Mouse (Mus musculus) liver, embryonic 12.5 days (tissue): ENCODE results near the gene Grik3. TPM values are rescaled to one million over a fixed set of nuclear protein-coding genes. Genes with fewer than 3 reads are reported as not detected.

ENCODE experiments used
- ATAC-seq: fragments of 200-750 bp; cut with Nextera tagmentation; 2 replicates; pipeline ENCODE4 v1.8.0; 2017; ENCODE audit warnings: moderate number of reproducible peaks, mild to moderate bottlenecking, moderate library complexity
- H3K27ac ChIP-seq: fragments of 300-500 bp; sonication (generic); 2 replicates; pipeline ENCODE4 v1.5.1; 2016; ENCODE audit warnings: mild to moderate bottlenecking
- H3K27me3 ChIP-seq: fragments of 300-500 bp; sonication (generic); replicated peaks from 2 replicates; pipeline ENCODE4 v1.6.1; 2016; ENCODE audit warnings: mild to moderate bottlenecking, moderate library complexity
- H3K36me3 ChIP-seq: fragments of 300-500 bp; sonication (generic); 2 replicates; pipeline ENCODE4 v1.6.1; 2016; ENCODE audit warnings: mild to moderate bottlenecking, moderate library complexity
- H3K4me1 ChIP-seq: fragments of 300-500 bp; sonication (generic); 2 replicates; pipeline ENCODE4 v1.6.1; 2016
- H3K4me2 ChIP-seq: fragments of 300-500 bp; sonication (generic); 2 replicates; pipeline ENCODE4 v1.6.1; 2016; ENCODE audit warnings: mild to moderate bottlenecking, moderate library complexity
- H3K4me3 ChIP-seq: fragments of 300-500 bp; sonication (generic); 2 replicates; pipeline ENCODE4 v1.5.1; 2016; ENCODE audit warnings: mild to moderate bottlenecking, moderate library complexity
- H3K9ac ChIP-seq: fragments of 300-500 bp; sonication (generic); 2 replicates; pipeline ENCODE4 v1.6.1; 2016; ENCODE audit warnings: mild to moderate bottlenecking, moderate library complexity
- H3K9me3 ChIP-seq: fragments of 300-500 bp; sonication (generic); replicated peaks from 2 replicates; pipeline ENCODE4 v1.6.1; 2016; ENCODE audit warnings: mild to moderate bottlenecking, moderate library complexity
- WGBS: fragments of 180-500 bp; shearing (Covaris S2); methylation state at CpG from one replicate; pipeline ENCODE4 v1.1.7; 2016; ENCODE audit not compliant: insufficient replicate concordance; 5-methylcytosine and 5-hydroxymethylcytosine counted together
- polyA plus RNA-seq: library from polyadenylated mRNA; unstranded; fragments of >200 nt; fragmentation: Nextera tagmentation; extraction: Ambion mirVana; gene quantifications from 2 replicates; pipeline ENCODE4 v1.2.1, GENCODE M21; 2016

Gene Grik3
- polyA plus RNA-seq, 1 experiment from 2014 or later, result not detected

DNA sequence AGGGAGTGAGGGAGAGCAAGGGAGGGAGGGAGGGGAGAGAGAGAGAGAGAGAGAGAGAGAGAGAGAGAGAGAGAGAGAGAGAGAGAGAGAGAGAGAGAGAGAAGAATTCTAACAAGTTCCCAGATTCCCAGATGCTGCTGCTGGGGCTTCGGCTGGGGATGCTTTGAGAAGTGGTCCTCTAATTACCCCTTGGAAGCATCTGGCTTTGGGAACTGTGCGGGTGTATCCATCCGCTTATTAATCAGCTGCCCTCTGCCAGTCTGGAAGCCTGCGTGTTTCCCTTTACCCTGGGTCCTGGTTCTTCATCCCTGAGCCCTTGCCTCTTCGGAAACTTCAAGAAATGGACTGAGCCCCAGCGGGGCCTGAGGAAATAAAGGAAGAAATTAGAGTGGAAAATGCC is 204.9 kb downstream of the Grik3 start:
- no peak overlapping the region for H3K4me2 ChIP-seq
- WGBS, result 42% methylated on average over 6 of the region's 6 CpGs
- H3K9ac ChIP-seq, result no peak overlapping the region
- H3K36me3 ChIP-seq, result no peaks in the 10 kb centered on the region
- H3K4me1 ChIP-seq, result no peaks in the 10 kb centered on the region
- no peak overlapping the region for H3K4me3 ChIP-seq
- peaks cover 43% of the 10 kb centered on the region for H3K27me3 ChIP-seq
- no peaks in the 10 kb centered on the region for H3K9me3 ChIP-seq
- ATAC-seq, result no peak
- no peak overlapping the region for H3K27ac ChIP-seq

DNA sequence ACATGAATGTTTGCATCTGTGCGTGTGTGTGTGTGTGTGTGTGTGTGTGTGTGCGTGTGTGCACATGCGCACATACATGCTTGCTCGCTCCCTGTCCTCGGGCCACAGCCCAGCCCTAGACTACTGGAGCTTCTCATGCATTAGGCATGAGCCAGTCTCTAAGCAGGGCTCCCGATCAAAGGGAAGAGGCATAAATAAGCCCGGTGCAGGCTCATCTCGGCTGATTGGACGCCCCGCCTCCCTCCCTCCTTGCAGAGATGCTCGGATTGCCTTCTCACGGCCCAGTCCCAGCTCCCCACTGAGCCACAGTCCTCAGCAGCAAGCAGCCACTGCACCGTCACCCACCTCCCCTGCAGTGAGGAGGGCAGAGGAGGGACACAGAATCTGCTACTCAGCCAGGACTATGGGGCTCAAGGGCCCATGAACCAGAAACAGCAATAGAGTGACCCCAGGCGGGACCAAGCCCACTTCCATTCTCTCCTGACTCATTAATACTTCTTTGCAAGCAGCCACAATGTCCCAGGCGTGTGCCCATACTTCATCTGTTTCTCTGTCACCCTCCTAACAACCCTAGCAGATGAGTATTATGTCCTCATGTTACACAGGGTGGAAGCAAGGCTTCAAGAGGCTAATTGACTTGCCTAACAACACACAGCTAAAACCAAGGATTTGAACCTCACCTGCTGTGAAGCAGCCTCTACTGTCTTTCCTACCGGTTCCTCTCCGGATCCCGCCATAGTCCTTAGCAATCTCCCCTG is 205.9 kb downstream of the Grik3 start:
- H3K27ac ChIP-seq, result no peak overlapping the region
- no peaks in the 10 kb centered on the region for H3K9me3 ChIP-seq
- no peak for ATAC-seq
- H3K36me3 ChIP-seq, result no peaks in the 10 kb centered on the region
- no peak overlapping the region for H3K9ac ChIP-seq
- no peaks in the 10 kb centered on the region for H3K4me1 ChIP-seq
- no peak overlapping the region for H3K4me2 ChIP-seq
- WGBS, result 24% methylated on average over 18 of the region's 18 CpGs
- peaks cover 41% of the 10 kb centered on the region for H3K27me3 ChIP-seq
- H3K4me3 ChIP-seq, result no peak overlapping the region

DNA sequence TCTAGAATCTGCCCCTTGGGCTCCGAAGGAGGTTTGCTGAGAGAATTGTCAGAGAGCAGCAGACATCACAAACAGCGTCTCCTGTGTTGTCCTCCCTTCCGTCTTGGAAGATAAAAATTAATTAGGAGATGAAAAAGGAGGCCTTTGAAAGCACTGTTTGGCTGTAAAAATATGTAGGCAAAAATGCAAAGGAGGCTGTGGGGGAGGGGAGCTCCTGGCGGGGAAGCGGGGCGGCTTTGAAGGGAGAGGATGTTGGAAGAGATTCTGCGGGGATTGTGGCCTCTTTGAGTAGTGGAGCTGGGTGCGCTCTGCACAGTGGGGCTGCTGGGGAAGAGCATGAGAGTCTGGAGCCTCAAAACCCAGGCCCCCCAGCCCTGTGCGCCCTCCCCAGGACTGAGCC is 207.1 kb downstream of the Grik3 start:
- 18% methylated on average over 9 of the region's 9 CpGs for WGBS
- H3K27ac ChIP-seq, result no peak overlapping the region

DNA sequence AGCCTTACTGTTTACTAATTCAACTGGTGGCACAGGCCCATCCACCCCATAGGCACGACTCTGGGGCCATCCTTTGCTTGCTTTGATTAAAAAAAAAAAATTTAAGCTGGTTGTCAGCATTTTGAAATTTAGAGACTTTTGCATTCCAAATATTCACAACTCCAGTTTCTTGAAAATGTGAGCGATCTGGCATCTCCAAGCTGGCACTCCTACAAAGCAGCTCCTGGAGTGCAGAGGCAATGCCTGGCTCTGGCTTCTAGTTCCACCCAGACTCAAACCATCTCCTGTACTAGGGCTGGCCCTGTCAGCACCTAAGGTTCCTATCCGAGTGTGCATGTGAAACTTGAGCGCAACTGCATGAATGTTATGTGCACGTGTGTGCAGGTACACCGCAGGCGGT is 208.6 kb downstream of the Grik3 start:
- Histone ChIP-seq H3K9me3 (no peaks in the 10 kb centered on the region), H3K4me3 (no peak overlapping the region), H3K4me2 (no peak overlapping the region), H3K27ac (no peak overlapping the region), H3K4me1 (no peaks in the 10 kb centered on the region), H3K36me3 (no peaks in the 10 kb centered on the region), H3K27me3 (peaks cover 41% of the 10 kb centered on the region), H3K9ac (no peak overlapping the region)
- 68% methylated on average over 7 of the region's 7 CpGs for WGBS
- ATAC-seq, result no peak

More for the DNA sequence above, 207.1 kb downstream of the Grik3 start:
- Histone ChIP-seq H3K36me3 (no peaks in the 10 kb centered on the region), H3K27me3 (peaks cover 41% of the 10 kb centered on the region), H3K4me2 (no peak overlapping the region), H3K4me1 (no peaks in the 10 kb centered on the region), H3K4me3 (no peak overlapping the region), H3K9me3 (no peaks in the 10 kb centered on the region), H3K9ac (no peak overlapping the region)
- no peak for ATAC-seq

DNA sequence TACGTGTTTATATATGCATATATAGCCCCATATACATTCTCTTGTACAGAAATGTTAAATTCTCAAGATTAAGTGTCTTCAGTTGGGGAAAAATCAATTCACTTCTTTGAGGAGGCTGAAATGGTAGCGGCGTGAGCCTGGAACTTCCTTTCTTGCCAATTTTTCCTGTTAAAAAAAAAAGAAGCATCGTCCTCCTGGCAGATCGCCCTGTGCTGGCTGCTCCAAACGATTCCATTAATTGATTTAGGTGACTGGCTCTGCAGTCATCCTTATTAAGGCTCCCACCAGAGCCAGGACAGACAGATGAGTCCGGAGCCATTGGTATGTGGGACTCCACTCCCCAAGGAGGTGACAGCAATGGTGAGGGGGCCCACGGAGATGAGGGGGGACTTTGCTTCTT is 209.8 kb downstream of the Grik3 start:
- no peak overlapping the region for H3K27ac ChIP-seq
- WGBS, result 60% methylated on average over 8 of the region's 8 CpGs
- no peaks in the 10 kb centered on the region for H3K36me3 ChIP-seq
- H3K9ac ChIP-seq, result no peak overlapping the region
- H3K27me3 ChIP-seq, result peaks cover 37% of the 10 kb centered on the region
- no peak overlapping the region for H3K4me3 ChIP-seq
- no peaks in the 10 kb centered on the region for H3K4me1 ChIP-seq
- H3K9me3 ChIP-seq, result no peaks in the 10 kb centered on the region
- no peak for ATAC-seq
- no peak overlapping the region for H3K4me2 ChIP-seq

DNA sequence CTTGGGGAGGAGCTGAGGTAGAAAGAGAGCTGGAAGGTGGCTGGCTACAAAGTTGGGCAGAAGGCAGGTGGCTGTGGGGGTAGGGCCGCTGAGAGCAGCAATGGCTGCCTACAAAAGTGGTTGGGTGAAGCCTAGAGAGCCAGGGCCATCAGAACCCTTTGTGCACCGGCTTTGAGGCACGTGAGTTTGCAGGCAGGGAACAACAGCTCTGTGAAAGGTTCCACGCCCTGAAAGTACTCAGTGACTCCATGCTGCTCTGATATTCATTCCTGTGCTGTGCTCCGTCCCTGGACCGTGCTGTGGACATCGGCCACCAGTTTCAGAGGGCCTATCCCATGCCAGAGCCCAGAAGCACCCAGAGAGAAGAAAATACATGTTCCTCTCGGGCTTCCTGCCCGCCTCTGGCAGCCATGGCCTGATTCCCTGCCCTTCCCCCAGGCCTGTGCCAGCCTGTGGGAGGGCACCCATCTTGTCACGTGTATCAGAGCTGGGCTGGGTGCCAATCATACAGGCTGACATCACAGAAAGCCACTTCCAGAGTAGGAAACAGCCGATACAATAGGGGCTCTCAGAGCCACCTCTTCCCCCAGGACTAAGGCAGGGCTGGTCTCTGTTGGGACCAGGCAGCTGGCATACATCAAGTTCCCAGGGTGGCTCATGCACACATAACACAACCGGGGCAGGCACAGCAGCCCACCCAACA is 212.3 kb downstream of the Grik3 start:
- Histone ChIP-seq H3K27me3 (peaks cover 14% of the 10 kb centered on the region), H3K36me3 (no peaks in the 10 kb centered on the region), H3K4me1 (no peaks in the 10 kb centered on the region), H3K4me2 (no peak overlapping the region), H3K4me3 (no peak overlapping the region), H3K9me3 (no peaks in the 10 kb centered on the region), H3K9ac (no peak overlapping the region), H3K27ac (no peak overlapping the region)
- 57% methylated on average over 12 of the region's 12 CpGs for WGBS
- no peak for ATAC-seq

DNA sequence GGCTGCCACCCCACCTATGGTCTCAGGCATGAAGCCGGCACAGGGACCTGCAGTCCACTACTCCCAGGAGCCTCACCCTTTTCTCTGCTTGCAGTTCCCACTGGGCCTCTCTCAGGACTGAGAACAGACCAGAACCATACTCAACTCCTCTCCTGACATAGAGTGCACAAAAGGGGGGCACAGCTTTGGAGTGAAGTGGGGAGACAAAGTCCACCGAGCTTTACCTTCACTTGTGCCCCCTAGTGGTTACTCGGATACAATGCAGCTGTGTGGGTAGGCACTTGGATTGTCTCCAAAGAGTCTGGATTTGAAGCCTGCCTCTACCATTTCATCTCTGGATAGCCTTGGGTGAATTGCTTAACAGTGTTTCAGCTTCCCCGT is 212.8 kb downstream of the Grik3 start:
- ATAC-seq, result no peak
- Histone ChIP-seq H3K4me2 (no peak overlapping the region), H3K4me3 (no peak overlapping the region), H3K27ac (no peak overlapping the region), H3K4me1 (no peaks in the 10 kb centered on the region), H3K36me3 (no peaks in the 10 kb centered on the region), H3K27me3 (peaks cover 8% of the 10 kb centered on the region), H3K9ac (no peak overlapping the region), H3K9me3 (no peaks in the 10 kb centered on the region)
- WGBS, result 31% methylated on average over 4 of the region's 4 CpGs

DNA sequence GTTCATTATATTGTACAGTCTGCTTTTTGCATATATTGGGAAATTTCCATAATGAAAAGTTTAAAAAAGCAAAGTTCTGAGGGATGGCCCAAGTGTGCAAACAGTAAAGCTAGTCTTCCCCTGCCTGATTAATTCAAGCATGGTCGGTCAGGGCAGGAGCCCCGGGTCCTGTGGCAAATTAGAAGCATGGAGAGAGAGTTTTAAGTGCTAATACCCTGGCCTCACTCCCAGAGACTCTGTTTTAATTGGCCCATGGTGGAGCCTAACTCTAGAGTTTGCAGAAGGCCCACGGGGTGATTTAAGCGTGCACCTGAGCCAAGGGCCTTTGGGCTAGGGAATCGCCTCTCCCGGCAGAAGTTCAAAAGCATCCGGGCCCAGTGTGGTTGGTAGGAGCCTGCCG is 215.2 kb downstream of the Grik3 start:
- H3K27me3 ChIP-seq, result no peaks in the 10 kb centered on the region
- H3K9ac ChIP-seq, result no peak overlapping the region
- H3K4me3 ChIP-seq, result no peak overlapping the region
- H3K9me3 ChIP-seq, result no peaks in the 10 kb centered on the region
- no peak overlapping the region for H3K4me2 ChIP-seq
- H3K27ac ChIP-seq, result no peak overlapping the region
- H3K4me1 ChIP-seq, result no peaks in the 10 kb centered on the region
- H3K36me3 ChIP-seq, result no peaks in the 10 kb centered on the region
- WGBS, result 73% methylated on average over 8 of the region's 8 CpGs
- no peak for ATAC-seq

DNA sequence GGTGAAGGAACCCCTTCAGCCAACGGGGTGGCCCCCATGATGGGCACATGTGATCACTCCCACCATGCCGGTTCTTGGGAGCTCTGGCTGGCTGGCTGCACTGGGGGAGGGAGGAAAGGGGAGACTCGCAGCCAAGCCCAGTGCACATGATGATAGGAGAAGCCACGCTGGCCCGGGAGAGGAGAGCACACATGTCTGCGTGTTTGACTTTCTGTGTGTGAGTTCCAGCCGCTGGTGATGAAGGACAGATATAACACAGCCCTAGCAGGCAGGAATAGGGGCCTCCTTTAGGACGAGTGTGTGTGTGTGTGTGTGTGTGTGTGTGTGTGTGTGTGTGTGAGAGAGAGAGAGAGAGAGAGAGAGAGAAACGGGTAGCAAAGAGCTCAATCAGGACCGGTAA is 219.2 kb downstream of the Grik3 start:
- H3K9ac ChIP-seq, result no peak overlapping the region
- no peaks in the 10 kb centered on the region for H3K27me3 ChIP-seq
- 66% methylated on average over 10 of the region's 10 CpGs for WGBS
- no peak overlapping the region for H3K4me3 ChIP-seq
- H3K4me1 ChIP-seq, result no peaks in the 10 kb centered on the region
- H3K9me3 ChIP-seq, result no peaks in the 10 kb centered on the region
- no peak for ATAC-seq
- no peaks in the 10 kb centered on the region for H3K36me3 ChIP-seq
- no peak overlapping the region for H3K27ac ChIP-seq
- H3K4me2 ChIP-seq, result no peak overlapping the region

DNA sequence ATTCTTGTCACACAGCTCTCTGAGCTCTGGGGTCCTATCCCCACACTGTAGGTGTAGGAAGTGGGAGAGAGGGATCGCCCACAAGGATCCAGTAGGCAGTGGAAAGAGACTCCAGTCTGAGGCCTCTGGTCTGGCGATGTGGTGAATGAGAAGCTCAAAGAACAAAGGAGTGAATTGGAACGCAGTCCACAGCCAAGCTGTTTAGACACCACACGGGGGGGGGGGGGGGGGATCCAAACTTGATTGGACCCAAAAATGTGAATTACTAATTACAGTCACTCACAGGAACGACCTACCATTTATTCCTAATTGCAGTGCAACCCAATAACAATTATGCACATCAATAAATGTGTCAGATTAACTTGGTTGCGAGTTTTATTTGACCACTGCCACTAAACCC is 227.4 kb downstream of the Grik3 start:
- Histone ChIP-seq H3K4me1 (no peaks in the 10 kb centered on the region), H3K36me3 (no peaks in the 10 kb centered on the region), H3K9me3 (no peaks in the 10 kb centered on the region), H3K4me2 (no peak overlapping the region), H3K4me3 (no peak overlapping the region), H3K27me3 (no peaks in the 10 kb centered on the region), H3K27ac (no peak overlapping the region), H3K9ac (no peak overlapping the region)
- no peak for ATAC-seq
- 64% methylated on average over 6 of the region's 6 CpGs for WGBS

DNA sequence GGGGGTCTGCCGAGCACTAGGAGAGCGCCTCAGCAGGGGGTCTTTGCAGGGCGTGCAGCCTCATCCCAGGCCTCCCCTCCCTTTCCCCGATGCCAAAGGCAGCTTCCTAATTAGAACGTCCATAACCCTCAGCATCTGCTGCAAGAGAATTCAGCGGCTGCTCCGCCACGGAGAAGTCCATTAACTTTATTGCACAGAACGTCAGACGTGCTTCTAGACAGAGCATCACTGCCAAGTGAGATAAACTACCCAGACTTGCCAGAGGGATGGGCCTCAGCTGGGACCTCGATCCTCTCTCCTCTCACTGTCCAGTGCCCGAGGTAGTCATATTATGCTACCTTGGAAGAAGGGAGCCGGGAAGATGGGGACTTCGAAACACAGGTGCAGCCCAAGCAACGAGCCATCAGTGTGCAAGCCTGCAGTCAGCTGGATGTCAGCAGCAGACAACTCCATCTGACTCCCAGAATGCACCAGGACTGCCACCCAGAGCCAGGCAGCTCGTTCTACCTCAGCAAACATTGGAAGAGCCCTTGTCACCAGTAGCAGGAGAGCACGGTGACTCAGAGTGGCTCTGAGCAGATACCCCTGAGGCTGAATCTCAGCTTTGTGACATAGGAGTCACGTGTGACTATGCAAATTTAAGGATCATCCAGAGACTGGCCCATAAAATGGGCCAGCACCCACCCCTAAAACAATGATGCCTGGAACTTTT is 228.1 kb downstream of the Grik3 start:
- no peak for ATAC-seq
- no peak overlapping the region for H3K4me2 ChIP-seq
- WGBS, result 37% methylated on average over 18 of the region's 18 CpGs
- H3K9me3 ChIP-seq, result no peaks in the 10 kb centered on the region
- H3K4me1 ChIP-seq, result no peaks in the 10 kb centered on the region
- no peak overlapping the region for H3K9ac ChIP-seq
- no peaks in the 10 kb centered on the region for H3K27me3 ChIP-seq
- H3K4me3 ChIP-seq, result no peak overlapping the region
- no peak overlapping the region for H3K27ac ChIP-seq
- H3K36me3 ChIP-seq, result no peaks in the 10 kb centered on the region

DNA sequence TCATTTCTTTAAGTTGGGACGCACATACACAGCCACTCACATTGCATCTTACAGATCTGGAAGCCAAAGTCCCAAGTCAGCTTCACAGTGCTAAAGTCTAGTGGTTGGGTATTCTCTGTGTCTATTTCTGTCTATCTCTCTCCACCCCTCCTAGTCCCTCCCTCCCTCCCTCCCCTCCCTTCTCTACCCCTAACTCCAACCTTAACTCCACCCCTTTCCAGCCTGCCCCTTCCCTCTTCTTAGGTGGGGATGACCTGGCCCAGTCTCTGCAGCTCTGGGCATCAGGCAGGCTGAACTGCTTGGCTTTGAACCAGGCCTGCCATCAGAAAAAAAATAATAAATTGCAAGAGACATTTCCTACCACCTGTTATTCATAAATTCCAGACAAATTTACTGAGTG is 235.7 kb downstream of the Grik3 start:
- 60% methylated on average over 1 of the region's 1 CpGs for WGBS
- no peaks in the 10 kb centered on the region for H3K4me1 ChIP-seq
- H3K9ac ChIP-seq, result no peak overlapping the region
- peaks cover 47% of the 10 kb centered on the region for H3K27me3 ChIP-seq
- no peak overlapping the region for H3K4me3 ChIP-seq
- no peak for ATAC-seq
- no peaks in the 10 kb centered on the region for H3K36me3 ChIP-seq
- H3K9me3 ChIP-seq, result no peaks in the 10 kb centered on the region
- no peak overlapping the region for H3K27ac ChIP-seq
- no peak overlapping the region for H3K4me2 ChIP-seq
